Mouse (Mus musculus): ENCODE measurements around the gene Cplx3. TPM values are rescaled to one million over a fixed set of nuclear protein-coding genes. Genes with fewer than 3 reads are reported as not detected.
A peak's percentile ranks its signal among the peaks of the same experiment; 100 is the strongest.

The Cplx3 gene
- total and polyA plus RNA-seq, 3 experiments = 0.09 TPM; not detected in 2

GRCm38 (mm10) chr9:57627191-57627590 is 21.1 kb upstream of the Cplx3 start:
- no peak overlapping the region for H3K4me2 ChIP-seq (ENCODE audit: insufficient read depth, low read depth, poor library complexity, severe bottlenecking)
- no peak for DNase-seq (ENCODE audit: extremely low read depth)
- H3K9ac ChIP-seq (ENCODE audit: insufficient read depth, low read depth) = no peak overlapping the region
- H3K9me3 ChIP-seq (replicated peaks; ENCODE audit: low read length) = no peaks in the 10 kb centered on the region
- in situ Hi-C loops (cut with MboI; ENCODE audit: low pct_ligation_motif_present, low pct_unique_long_range_greater_than_20kb, low sequenced_read_pairs) (no loop called here), dilution Hi-C loops (cut with MboI; ENCODE audit: extremely low pct_ligation_motif_present, extremely low pct_unique_long_range_greater_than_20kb, low sequenced_read_pairs) (no loop called here)
- no peak overlapping the region for H3K4me3 ChIP-seq (replicated peaks in 1 of 3; ENCODE audit: low read depth in 2 of 3, low read length in 2 of 3, poor library complexity in 1 of 3)
- TF ChIP-seq CTCF (conservative IDR thresholded peaks at IDR 0.05 in 1 of 2, IDR thresholded peaks at IDR 0.05 in 1 of 2; ENCODE audit: low read depth in 2 of 2, low read length in 2 of 2) (no peak), MXI1 (IDR thresholded peaks at IDR 0.05; ENCODE audit: low read depth, low read length) (no peak), PAX5 (IDR thresholded peaks at IDR 0.05; ENCODE audit: low read length) (no peak), GABPA (IDR thresholded peaks at IDR 0.05; ENCODE audit: insufficient replicate concordance, low read depth, low read length) (no peak), MYC (IDR thresholded peaks at IDR 0.05; ENCODE audit: low read depth, low read length) (no peak), ZNF384 (IDR thresholded peaks at IDR 0.05; ENCODE audit: low read depth, low read length) (no peak), ZMIZ1 (IDR thresholded peaks at IDR 0.05; ENCODE audit: low read depth, low read length) (no peak), CHD1 (IDR thresholded peaks at IDR 0.05; ENCODE audit: low read depth, low read length) (no peak), JUN (IDR thresholded peaks at IDR 0.05; ENCODE audit: insufficient read depth, low read depth, low read length) (no peak), POLR2A (IDR thresholded peaks at IDR 0.05; ENCODE audit: low read depth, low read length) (no peak)
- peaks cover 73 to 89% of the 10 kb centered on the region in 2 experiments for H3K36me3 ChIP-seq (replicated peaks in 1 of 2; ENCODE audit: control insufficient read depth in 1 of 2, insufficient read depth in 1 of 2, low read length in 1 of 2)
- peaks cover 4% of the 10 kb centered on the region; the same call in 1 of the 2 replicates for H3K79me2 ChIP-seq (replicated peaks; ENCODE audit: control insufficient read depth, extremely low read depth, insufficient read depth, poor library complexity, severe bottlenecking)
- peaks cover 9 to 46% of the 10 kb centered on the region in 2 experiments for H3K4me1 ChIP-seq (ENCODE audit: control insufficient read depth in 1 of 2, insufficient read depth in 2 of 2)
- H3K27me3 ChIP-seq (replicated peaks) = no peaks in the 10 kb centered on the region
- H3K27ac ChIP-seq (ENCODE audit: insufficient read depth, low read depth) = no peak overlapping the region

DNA sequence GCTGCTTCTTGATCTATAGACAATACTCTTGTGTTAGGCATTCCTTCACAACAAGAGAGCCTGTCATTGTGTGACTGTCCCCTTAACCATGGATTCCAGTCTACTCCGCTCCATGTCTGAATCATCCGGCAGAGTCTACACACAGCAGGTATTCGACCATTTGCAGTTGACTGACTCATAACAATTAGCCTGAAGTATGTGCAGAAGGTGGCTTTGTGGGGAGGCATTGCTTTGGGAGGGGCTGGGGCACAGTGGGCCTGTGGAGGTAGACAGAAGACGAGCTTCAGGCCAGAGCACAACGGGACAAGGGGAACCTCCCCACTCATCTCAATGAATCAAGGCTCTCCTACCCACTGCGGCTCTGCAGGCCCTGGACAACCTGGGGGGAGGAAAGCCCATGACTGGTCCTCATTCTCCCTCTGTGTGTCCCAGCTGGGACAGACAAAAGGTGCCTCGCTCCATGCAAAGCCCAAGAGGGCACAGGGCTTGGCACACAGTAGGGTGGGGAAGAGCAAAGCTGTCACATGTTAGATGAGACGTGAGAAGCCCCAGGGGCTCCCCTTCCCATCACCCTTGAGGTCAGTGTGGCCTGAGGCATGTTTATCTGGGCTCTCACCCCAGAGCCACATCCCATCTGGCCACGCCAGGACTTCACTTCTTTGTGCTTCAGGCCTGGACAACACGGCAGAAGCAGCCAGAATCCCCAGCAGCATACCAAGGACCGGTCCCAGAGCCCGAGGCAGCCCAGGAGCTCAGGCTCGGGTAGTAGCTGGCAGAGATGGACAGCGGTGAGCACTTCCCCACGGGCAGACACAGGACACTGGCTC is 19.8 kb upstream of the Cplx3 start:
- H3K9ac ChIP-seq (ENCODE audit: insufficient read depth, low read depth) = no peak overlapping the region
- peaks cover 9 to 33% of the 10 kb centered on the region in 2 experiments for H3K4me1 ChIP-seq (ENCODE audit: control insufficient read depth in 1 of 2, insufficient read depth in 2 of 2)
- H3K4me2 ChIP-seq (ENCODE audit: insufficient read depth, low read depth, poor library complexity, severe bottlenecking) = no peak overlapping the region
- no peaks in the 10 kb centered on the region for H3K27me3 ChIP-seq (replicated peaks)
- TF ChIP-seq IRF4 (IDR thresholded peaks at IDR 0.05; ENCODE audit: low read depth, low read length) = no peak
- no peak for TF ChIP-seq ELF1 (IDR thresholded peaks at IDR 0.05; ENCODE audit: low read depth, low read length)
- no peak for DNase-seq (ENCODE audit: extremely low read depth)
- dilution Hi-C loops (cut with MboI; ENCODE audit: extremely low pct_ligation_motif_present, extremely low pct_unique_long_range_greater_than_20kb, low sequenced_read_pairs) (no loop called here), in situ Hi-C loops (cut with MboI; ENCODE audit: low pct_ligation_motif_present, low pct_unique_long_range_greater_than_20kb, low sequenced_read_pairs) (no loop called here)
- H3K9me3 ChIP-seq (replicated peaks; ENCODE audit: low read length) = no peaks in the 10 kb centered on the region
- no peak overlapping the region for H3K27ac ChIP-seq (ENCODE audit: insufficient read depth, low read depth)
- H3K4me3 ChIP-seq (replicated peaks in 1 of 3; ENCODE audit: low read depth in 2 of 3, low read length in 2 of 3, poor library complexity in 1 of 3) = no peak overlapping the region
- peaks cover 64 to 76% of the 10 kb centered on the region in 2 experiments for H3K36me3 ChIP-seq (replicated peaks in 1 of 2; ENCODE audit: control insufficient read depth in 1 of 2, insufficient read depth in 1 of 2, low read length in 1 of 2)
- no peaks in the 10 kb centered on the region for H3K79me2 ChIP-seq (replicated peaks; ENCODE audit: control insufficient read depth, extremely low read depth, insufficient read depth, poor library complexity, severe bottlenecking)

- H3K9ac ChIP-seq (ENCODE audit: insufficient read depth, low read depth) = no peak overlapping the region
- H3K79me2 ChIP-seq (replicated peaks; ENCODE audit: control insufficient read depth, extremely low read depth, insufficient read depth, poor library complexity, severe bottlenecking) = no peaks in the 10 kb centered on the region
- no peak overlapping the region for H3K27ac ChIP-seq (ENCODE audit: insufficient read depth, low read depth)
- peaks cover 5 to 17% of the 10 kb centered on the region in 2 experiments for H3K4me1 ChIP-seq (ENCODE audit: control insufficient read depth in 1 of 2, insufficient read depth in 2 of 2)
- H3K4me2 ChIP-seq (ENCODE audit: insufficient read depth, low read depth, poor library complexity, severe bottlenecking) = no peak overlapping the region
- H3K9me3 ChIP-seq (replicated peaks; ENCODE audit: low read length) = no peaks in the 10 kb centered on the region
- in situ Hi-C loops (cut with MboI; ENCODE audit: low pct_ligation_motif_present, low pct_unique_long_range_greater_than_20kb, low sequenced_read_pairs) (no loop called here), dilution Hi-C loops (cut with MboI; ENCODE audit: extremely low pct_ligation_motif_present, extremely low pct_unique_long_range_greater_than_20kb, low sequenced_read_pairs) (no loop called here)
- H3K36me3 ChIP-seq (replicated peaks in 1 of 2; ENCODE audit: control insufficient read depth in 1 of 2, insufficient read depth in 1 of 2, low read length in 1 of 2) = peaks cover 48 to 60% of the 10 kb centered on the region in 2 experiments
- no peak for DNase-seq (ENCODE audit: extremely low read depth)
- no peaks in the 10 kb centered on the region for H3K27me3 ChIP-seq (replicated peaks)
- H3K4me3 ChIP-seq (replicated peaks in 1 of 3; ENCODE audit: low read depth in 2 of 3, low read length in 2 of 3, poor library complexity in 1 of 3) = no peak overlapping the region
- TF ChIP-seq POLR2AphosphoS2 (IDR thresholded peaks at IDR 0.05; ENCODE audit: low read depth, low read length) (peak; percentile 24; the same call in 1 of the 2 replicates), EP300 (IDR thresholded peaks at IDR 0.05; ENCODE audit: low read length) (no peak)
Observed at GRCm38 (mm10) chr9:57624295-57624694, 18.2 kb upstream of the Cplx3 start.
